Mouse (Mus musculus): ENCODE measurements around the gene Elovl5. TPM values are rescaled to one million over a fixed set of nuclear protein-coding genes. Genes with fewer than 3 reads are reported as not detected.

Elovl5 gene
- total RNA-seq, 2 experiments from 2014 or later, result 9.3 to 11.8 TPM

Other genes with a start within 250 kb of the Elovl5 start
- 1 to 10 TPM; 7.1 to 7.9 TPM for gene Gclc, start 162.8 kb upstream of the Elovl5 start, total RNA-seq (2021)
- not detected for gene Gcm1, start 134.6 kb downstream of the Elovl5 start, total RNA-seq (2021)
- gene Fbxo9, start 191.7 kb downstream of the Elovl5 start, total RNA-seq (2021), result 10 to 100 TPM; 47.3 to 56.5 TPM
- gene Ick, start 191.8 kb downstream of the Elovl5 start, total RNA-seq (2021), result 1 to 10 TPM; 6.3 to 7.2 TPM